Mouse (Mus musculus): ENCODE data around the gene Ahctf1.

GRCm38 (mm10) chr1:179728661-179729060 is 74.8 kb downstream of the Ahctf1 start:
- TF ChIP-seq GATA2 (IDR thresholded peaks at IDR 0.05; ENCODE audit: borderline replicate concordance, low read depth, low read length), result no peak
- no peak for TF ChIP-seq CTCF (IDR thresholded peaks at IDR 0.05; ENCODE audit: low read depth, low read length)
- TF ChIP-seq TAL1 (conservative IDR thresholded peaks at IDR 0.05; ENCODE audit: low read depth, low read length), result no peak
